Mouse (Mus musculus) neural tube, embryonic 11.5 days (tissue): ENCODE data around the gene Igsf21. TPM values are rescaled to one million over a fixed set of nuclear protein-coding genes. Genes with fewer than 3 reads are reported as not detected.
A peak's percentile ranks its signal among the peaks of the same experiment; 100 is the strongest.

Source experiments
- ATAC-seq: fragments of 200-750 bp; cut with Nextera tagmentation; 2 replicates; pipeline ENCODE4 v1.8.0; 2017; ENCODE audit warnings: moderate number of reproducible peaks, mild to moderate bottlenecking, moderate TSS enrichment, moderate library complexity; ENCODE audit not compliant: insufficient read depth, low FRiP score, low TSS enrichment
- DNase-seq: peaks from one replicate; pipeline ENCODE4 v3.0.0-alpha.2; 2015; ENCODE audit warnings: low spot score
- H3K27ac ChIP-seq: fragments of 300-500 bp; sonication (generic); 2 replicates; pipeline ENCODE4 v1.5.1; 2014; ENCODE audit warnings: low read depth, mild to moderate bottlenecking, low read length
- H3K27me3 ChIP-seq: fragments of 300-500 bp; sonication (generic); 2 replicates; pipeline ENCODE4 v1.6.1; 2014; ENCODE audit warnings: mild to moderate bottlenecking, low read length, mixed read lengths; ENCODE audit not compliant: control insufficient read depth, insufficient read depth
- H3K36me3 ChIP-seq: fragments of 300-500 bp; sonication (generic); 2 replicates; pipeline ENCODE4 v1.6.1; 2014; ENCODE audit warnings: mild to moderate bottlenecking, low read length, moderate library complexity, mixed read lengths; ENCODE audit not compliant: control insufficient read depth, insufficient read depth
- H3K4me1 ChIP-seq: fragments of 300-500 bp; sonication (generic); 2 replicates; pipeline ENCODE4 v1.6.1; 2014; ENCODE audit warnings: low read length, mixed read lengths; ENCODE audit not compliant: control insufficient read depth, insufficient read depth
- H3K4me2 ChIP-seq: fragments of 300-500 bp; sonication (generic); 2 replicates; pipeline ENCODE4 v1.6.1; 2014; ENCODE audit warnings: low read depth, mild to moderate bottlenecking, moderate library complexity
- H3K4me3 ChIP-seq: fragments of 300-500 bp; sonication (generic); 2 replicates; pipeline ENCODE4 v1.5.1; 2014; ENCODE audit warnings: low read depth, low read length
- H3K9ac ChIP-seq: fragments of 300-500 bp; sonication (generic); 2 replicates; pipeline ENCODE4 v1.6.1; 2014; ENCODE audit warnings: mild to moderate bottlenecking, low read length
- H3K9me3 ChIP-seq: fragments of 300-500 bp; sonication (generic); 2 replicates; pipeline ENCODE4 v1.6.1; 2016; ENCODE audit warnings: low read length; ENCODE audit not compliant: control insufficient read depth
- WGBS: fragments of 180-500 bp; shearing (Covaris S2); extraction: QIAGEN DNeasy Blood & Tissue Kit; methylation state at CpG from one replicate; pipeline ENCODE4 v1.1.7; 2014; 5-methylcytosine and 5-hydroxymethylcytosine counted together
- polyA plus RNA-seq: library from polyadenylated mRNA; unstranded; fragments of >200 nt; fragmentation: Nextera tagmentation; extraction: Ambion mirVana; gene quantifications from 2 replicates; pipeline ENCODE4 v1.2.1, GENCODE M21; 2014

Gene Igsf21
- polyA plus RNA-seq, 1 experiment from 2014 or later: 12.9 TPM

GRCm38 (mm10) chr4:140149706-140150105, 96.9 kb downstream of the Igsf21 start:
- ATAC-seq: no peak
- Histone ChIP-seq H3K4me1 (0 out of 2 replicates have a peak, but pooled peaks cover 3% of the 10 kb centered on the region), H3K27me3 (no peaks in the 10 kb centered on the region)

GRCm38 (mm10) chr4:140147857-140148695, 98.5 kb downstream of the Igsf21 start:
- 85% methylated on average over 20 of the region's 20 CpGs for WGBS
- H3K27me3 ChIP-seq: no peaks in the 10 kb centered on the region
- H3K9ac ChIP-seq: no peak overlapping the region

More at GRCm38 (mm10) chr4:140149706-140150105, 96.9 kb downstream of the Igsf21 start:
- no peak overlapping the region for H3K9ac ChIP-seq
- H3K9me3 ChIP-seq: no peaks in the 10 kb centered on the region
- WGBS: 78% methylated on average over 8 of the region's 8 CpGs
- H3K4me3 ChIP-seq: no peak overlapping the region
- no peaks in the 10 kb centered on the region for H3K36me3 ChIP-seq
- H3K4me2 ChIP-seq: no peak overlapping the region
- no peak overlapping the region for H3K27ac ChIP-seq
- DNase-seq: no peak

GRCm38 (mm10) chr4:140147079-140147840, 99.3 kb downstream of the Igsf21 start:
- Histone ChIP-seq H3K4me1 (no peaks in the 10 kb centered on the region), H3K9me3 (no peaks in the 10 kb centered on the region), H3K27me3 (no peaks in the 10 kb centered on the region), H3K9ac (no peak overlapping the region), H3K36me3 (no peaks in the 10 kb centered on the region), H3K4me3 (no peak overlapping the region), H3K27ac (no peak overlapping the region), H3K4me2 (no peak overlapping the region)
- DNase-seq (no peak), ATAC-seq (no peak)
- 83% methylated on average over 15 of the region's 15 CpGs for WGBS

More at GRCm38 (mm10) chr4:140147857-140148695, 98.5 kb downstream of the Igsf21 start:
- ATAC-seq: no peak
- Histone ChIP-seq H3K27ac (no peak overlapping the region), H3K36me3 (no peaks in the 10 kb centered on the region), H3K9me3 (no peaks in the 10 kb centered on the region), H3K4me1 (no peaks in the 10 kb centered on the region), H3K4me2 (no peak overlapping the region), H3K4me3 (no peak overlapping the region)
- no peak for DNase-seq

- DNase-seq: no peak
- no peak overlapping the region for H3K27ac ChIP-seq
- WGBS: 86% methylated on average over 10 of the region's 10 CpGs
Observed at GRCm38 (mm10) chr4:140143884-140144525, 102.6 kb downstream of the Igsf21 start.

GRCm38 (mm10) chr4:140143178-140143577, 103.4 kb downstream of the Igsf21 start:
- Histone ChIP-seq H3K27me3 (no peaks in the 10 kb centered on the region), H3K4me3 (no peak overlapping the region), H3K4me2 (no peak overlapping the region), H3K9ac (no peak overlapping the region), H3K27ac (no peak overlapping the region), H3K9me3 (no peaks in the 10 kb centered on the region), H3K4me1 (no peaks in the 10 kb centered on the region; the same call in 1 of the 2 replicates), H3K36me3 (no peaks in the 10 kb centered on the region)
- ATAC-seq (no peak), DNase-seq (no peak)
- 92% methylated on average over 6 of the region's 6 CpGs for whole genome bisulfite sequencing

More at GRCm38 (mm10) chr4:140143884-140144525, 102.6 kb downstream of the Igsf21 start:
- no peak overlapping the region for H3K9ac ChIP-seq
- no peak overlapping the region for H3K4me3 ChIP-seq
- H3K4me2 ChIP-seq: no peak overlapping the region
- H3K9me3 ChIP-seq: no peaks in the 10 kb centered on the region
- no peaks in the 10 kb centered on the region for H3K27me3 ChIP-seq
- H3K4me1 ChIP-seq: no peaks in the 10 kb centered on the region; the same call in 1 of the 2 replicates
- no peaks in the 10 kb centered on the region for H3K36me3 ChIP-seq
- no peak for ATAC-seq

- Histone ChIP-seq H3K4me1 (no peaks in the 10 kb centered on the region; the same call in 1 of the 2 replicates), H3K27me3 (no peaks in the 10 kb centered on the region), H3K4me2 (no peak overlapping the region), H3K4me3 (no peak overlapping the region), H3K9me3 (no peaks in the 10 kb centered on the region), H3K9ac (no peak overlapping the region), H3K27ac (no peak overlapping the region), H3K36me3 (no peaks in the 10 kb centered on the region)
- ATAC-seq (no peak), DNase-seq (peak; percentile 38)
- WGBS: 74% methylated on average over 9 of the region's 9 CpGs
Observed at GRCm38 (mm10) chr4:140140485-140140884, 106.1 kb downstream of the Igsf21 start.

- H3K27ac ChIP-seq: no peak overlapping the region
- no peak for DNase-seq
- WGBS: 47% methylated on average over 5 of the region's 5 CpGs
Observed at GRCm38 (mm10) chr4:140138846-140139245, 107.7 kb downstream of the Igsf21 start.

GRCm38 (mm10) chr4:140131625-140132321, 114.8 kb downstream of the Igsf21 start:
- Histone ChIP-seq H3K4me1 (peaks cover 10% of the 10 kb centered on the region), H3K9me3 (no peaks in the 10 kb centered on the region), H3K4me2 (no peak overlapping the region), H3K9ac (no peak overlapping the region), H3K27me3 (no peaks in the 10 kb centered on the region), H3K27ac (no peak overlapping the region), H3K4me3 (no peak overlapping the region), H3K36me3 (no peaks in the 10 kb centered on the region)
- 36% methylated on average over 9 of the region's 9 CpGs for WGBS
- DNase-seq (no peak), ATAC-seq (no peak)

More at GRCm38 (mm10) chr4:140138846-140139245, 107.7 kb downstream of the Igsf21 start:
- H3K27me3 ChIP-seq: no peaks in the 10 kb centered on the region
- H3K9ac ChIP-seq: no peak overlapping the region
- H3K9me3 ChIP-seq: no peaks in the 10 kb centered on the region
- H3K4me3 ChIP-seq: no peak overlapping the region
- H3K4me2 ChIP-seq: no peak overlapping the region
- no peak for ATAC-seq
- no peaks in the 10 kb centered on the region; the same call in 1 of the 2 replicates for H3K4me1 ChIP-seq
- no peaks in the 10 kb centered on the region for H3K36me3 ChIP-seq
